Mouse (Mus musculus) adrenal gland, postnatal 36 days (tissue): Measurements from ENCODE around the gene Ankrd40. TPM values are rescaled to one million over a fixed set of nuclear protein-coding genes. Genes with fewer than 3 reads are reported as not detected.

Experiments
- DNase-seq, 2 experiments: peaks; one replicate each; pipeline ENCODE4 v3.0.0; 2021; ENCODE audit warnings: mixed read lengths in 1 of 2
- total RNA-seq, 2 experiments: library from RNA; stranded (reverse); gene quantifications; 2 replicates each; pipeline ENCODE4 v1.2.3; 2021

Gene Ankrd40
- total RNA-seq, 2 experiments from 2014 or later: 132 to 151 TPM

DNA sequence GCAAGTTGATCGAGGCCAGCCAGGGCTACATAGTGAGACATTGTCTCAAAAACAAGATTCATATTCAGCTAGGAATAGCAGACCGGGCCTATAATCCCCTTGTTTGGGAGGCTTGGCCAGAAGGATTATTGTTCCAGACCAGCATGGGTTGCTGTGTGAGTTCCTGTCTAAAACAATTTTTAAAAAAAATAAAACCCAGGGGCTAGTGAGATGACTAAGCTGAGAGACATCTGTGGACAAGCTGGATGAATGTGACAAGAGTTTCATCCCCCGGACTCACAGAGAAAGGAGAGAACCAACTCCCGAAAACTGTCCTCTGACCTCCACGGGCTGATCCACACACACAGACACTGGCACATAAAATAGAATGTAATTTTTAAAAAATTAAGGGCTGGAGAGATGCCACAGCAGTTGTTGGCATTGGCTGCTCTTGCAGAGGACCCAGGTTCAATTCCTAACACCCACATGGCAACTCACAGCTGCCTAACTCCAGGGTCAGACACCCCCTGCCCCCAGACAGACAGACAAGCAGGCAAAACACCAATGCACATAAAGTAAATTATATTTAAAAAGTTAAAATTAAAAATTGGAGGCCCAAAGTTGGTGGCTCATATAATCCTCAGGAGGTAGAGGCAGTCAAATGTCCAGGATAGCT, 4.4 kb upstream of the Ankrd40 start:
- DNase-seq: no peak

DNA sequence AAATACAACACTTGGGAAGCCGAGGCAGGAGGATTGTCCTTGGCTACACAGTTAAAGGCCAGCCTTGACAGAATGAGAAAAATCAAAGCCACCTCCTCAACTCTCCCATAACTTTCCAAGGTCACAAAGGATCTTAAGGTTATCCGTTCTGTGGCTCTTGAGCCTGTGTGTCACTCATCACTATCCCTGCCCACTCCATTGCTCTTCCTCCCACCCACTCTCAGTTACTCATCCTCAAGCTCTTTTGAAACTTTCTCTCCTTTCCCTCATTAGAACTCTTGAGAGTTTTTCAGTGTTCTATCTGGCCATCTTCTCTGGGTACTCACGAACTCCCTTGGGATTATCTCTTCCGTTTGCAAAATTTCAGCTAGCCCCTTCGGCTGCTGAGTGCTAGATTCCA, 3.2 kb upstream of the Ankrd40 start:
- no peak for DNase-seq

DNA sequence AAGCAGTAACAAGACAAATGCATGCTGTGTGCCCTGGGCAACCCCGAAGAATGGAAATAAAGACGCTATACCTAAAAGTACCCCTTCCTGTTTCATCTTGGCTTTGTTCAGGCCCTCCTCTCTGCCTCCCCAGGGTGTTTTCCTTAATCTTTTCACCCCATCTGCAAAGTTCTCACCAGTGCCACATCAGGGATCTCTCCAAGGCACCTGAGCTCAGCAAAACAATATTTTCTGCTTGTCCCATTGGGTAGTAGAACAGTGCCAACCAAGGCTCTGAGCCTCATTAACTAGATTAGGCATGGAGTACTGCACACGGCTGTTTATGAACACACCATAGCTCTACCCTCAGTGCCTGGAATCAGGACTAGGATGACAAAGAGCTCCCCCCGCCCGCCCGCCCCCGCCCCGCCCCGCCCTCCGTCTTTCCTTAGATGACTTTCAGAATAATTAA, 815 bp upstream of the Ankrd40 start:
- no peak for DNase-seq

GRCm38 (mm10) chr11:94328644-94329025, 834 bp downstream of the Ankrd40 start:
- no peak for DNase-seq

- DNase-seq: peak; percentile 59 to 63
Observed at GRCm38 (mm10) chr11:94329270-94329891, 1.6 kb downstream of the Ankrd40 start.

GRCm38 (mm10) chr11:94330211-94330610, 2.4 kb downstream of the Ankrd40 start:
- no peak for DNase-seq

- no peak for DNase-seq
Observed at GRCm38 (mm10) chr11:94332726-94333125, 4.9 kb downstream of the Ankrd40 start.

DNA sequence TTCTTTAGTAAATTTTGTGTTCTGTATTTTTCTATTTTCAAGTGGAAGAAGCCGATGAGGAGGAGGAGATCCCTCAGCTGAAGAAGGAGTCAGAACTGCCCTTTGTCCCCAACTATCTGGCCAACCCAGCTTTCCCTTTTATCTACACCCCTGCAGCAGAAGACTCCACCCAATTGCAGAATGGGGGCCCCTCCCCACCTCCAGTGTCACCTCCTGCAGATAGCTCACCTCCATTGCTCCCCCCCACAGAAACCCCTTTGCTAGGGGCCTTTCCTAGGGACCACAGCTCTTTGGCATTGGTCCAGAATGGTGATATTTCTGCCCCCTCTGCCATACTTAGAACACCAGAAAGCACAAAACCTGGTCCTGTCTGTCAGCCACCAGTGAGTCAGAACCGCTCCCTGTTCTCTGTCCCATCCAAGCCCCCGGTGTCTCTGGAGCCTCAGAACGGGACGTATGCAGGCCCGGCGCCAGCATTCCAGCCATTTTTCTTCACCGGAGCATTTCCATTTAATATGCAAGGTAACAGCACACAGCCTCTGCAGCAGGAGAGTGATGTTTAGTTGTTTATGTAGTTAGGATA, 6.7 kb downstream of the Ankrd40 start:
- no peak for DNase-seq

- DNase-seq: no peak
Observed at GRCm38 (mm10) chr11:94336551-94336950, 8.8 kb downstream of the Ankrd40 start.

DNA sequence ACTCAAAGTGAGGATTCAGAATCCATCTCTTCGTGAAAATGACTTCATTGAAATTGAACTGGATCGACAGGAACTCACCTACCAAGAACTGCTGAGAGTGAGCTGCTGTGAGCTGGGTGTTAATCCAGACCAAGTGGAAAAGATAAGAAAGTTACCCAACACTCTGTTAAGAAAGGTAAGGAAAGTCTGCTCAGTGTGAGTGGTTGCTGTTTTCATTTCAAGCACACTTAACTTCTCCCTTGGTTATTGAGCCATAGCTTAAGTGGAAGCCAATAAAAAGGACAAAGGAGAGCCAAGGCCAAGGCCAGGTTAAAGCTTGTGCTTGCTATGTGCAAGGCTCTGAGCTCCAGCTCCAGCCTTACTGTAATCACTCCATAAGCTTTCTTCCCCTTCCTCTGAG, 10.5 kb downstream of the Ankrd40 start:
- DNase-seq: peak in 1 of 2 experiments; percentile 36

GRCm38 (mm10) chr11:94339732-94340585, 12.2 kb downstream of the Ankrd40 start:
- peak; percentile 54 to 65 for DNase-seq

DNA sequence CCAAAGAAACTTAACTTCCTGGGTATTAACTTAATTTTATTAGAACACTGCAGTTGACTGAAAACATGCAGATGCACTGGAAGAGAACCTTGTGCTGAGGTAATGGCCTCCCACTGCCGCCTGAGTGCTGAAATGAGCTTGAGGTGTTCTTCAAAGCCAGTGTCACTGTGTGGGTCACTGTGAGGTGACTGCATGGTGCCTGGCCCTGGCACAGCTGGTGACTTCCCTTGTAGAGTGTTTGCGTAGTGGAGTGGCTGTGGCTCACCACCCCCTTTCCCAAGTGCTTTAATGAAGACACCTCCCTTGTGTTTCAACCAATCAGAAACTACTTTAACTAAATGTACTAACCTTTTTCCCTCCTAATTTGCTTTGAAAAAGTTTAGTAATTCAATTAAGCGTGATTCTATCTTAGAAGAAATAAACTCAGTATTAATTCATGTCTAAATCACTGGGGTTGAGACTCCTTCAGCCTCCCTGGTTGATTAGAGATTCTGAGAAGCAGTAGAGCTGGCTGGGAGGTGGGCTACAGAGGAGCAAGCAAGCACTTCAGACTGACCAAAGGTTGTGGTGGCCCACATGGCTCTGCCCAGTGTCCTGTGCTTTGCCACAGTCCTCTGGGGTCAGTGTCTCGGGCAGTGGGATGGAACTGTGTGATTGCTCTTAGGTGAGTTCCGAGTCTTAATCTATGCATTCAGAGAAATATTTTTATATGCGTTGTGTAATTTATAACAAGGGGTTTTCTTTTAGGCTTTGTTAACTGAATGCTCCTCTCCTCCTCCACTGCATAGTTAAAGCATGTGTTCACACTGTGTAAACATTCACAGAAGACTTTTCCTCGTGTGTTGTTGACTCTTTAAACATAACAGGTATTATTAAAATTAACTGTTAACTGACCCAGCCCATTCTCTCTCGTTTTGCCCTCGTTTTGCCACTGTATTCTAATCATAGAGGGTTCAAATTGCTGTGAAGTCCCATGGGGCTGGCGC, 13.4 kb downstream of the Ankrd40 start:
- no peak for DNase-seq

- DNase-seq: no peak
Observed at GRCm38 (mm10) chr11:94342114-94342905, 14.5 kb downstream of the Ankrd40 start.

- no peak for DNase-seq
Observed at GRCm38 (mm10) chr11:94343955-94344358, 16.2 kb downstream of the Ankrd40 start.

GRCm38 (mm10) chr11:94344470-94344869, 16.7 kb downstream of the Ankrd40 start:
- DNase-seq: no peak

DNA sequence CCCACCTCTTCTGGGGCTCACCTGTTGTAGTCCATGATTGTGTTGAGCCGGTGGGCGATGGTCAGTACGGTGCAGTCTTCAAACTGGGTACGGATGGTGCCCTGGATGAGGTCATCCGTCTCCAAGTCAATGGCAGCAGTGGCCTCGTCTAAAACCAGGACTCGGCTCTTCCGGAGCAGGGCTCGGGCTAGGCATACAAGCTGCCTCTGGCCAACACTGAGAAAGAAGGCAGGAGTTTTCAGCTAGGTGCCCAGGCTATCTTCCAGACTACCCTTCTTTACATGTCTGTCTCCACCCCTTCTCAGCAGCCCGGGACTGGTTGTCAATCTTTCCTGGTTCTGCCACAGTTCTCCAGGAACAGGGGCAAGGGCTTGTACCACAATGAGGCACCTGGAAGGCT, 18.1 kb downstream of the Ankrd40 start:
- peak in 1 of 2 experiments; percentile 25 for DNase-seq

- DNase-seq: peak; percentile 74 to 78
Observed at GRCm38 (mm10) chr11:94346611-94347010, 18.8 kb downstream of the Ankrd40 start.

DNA sequence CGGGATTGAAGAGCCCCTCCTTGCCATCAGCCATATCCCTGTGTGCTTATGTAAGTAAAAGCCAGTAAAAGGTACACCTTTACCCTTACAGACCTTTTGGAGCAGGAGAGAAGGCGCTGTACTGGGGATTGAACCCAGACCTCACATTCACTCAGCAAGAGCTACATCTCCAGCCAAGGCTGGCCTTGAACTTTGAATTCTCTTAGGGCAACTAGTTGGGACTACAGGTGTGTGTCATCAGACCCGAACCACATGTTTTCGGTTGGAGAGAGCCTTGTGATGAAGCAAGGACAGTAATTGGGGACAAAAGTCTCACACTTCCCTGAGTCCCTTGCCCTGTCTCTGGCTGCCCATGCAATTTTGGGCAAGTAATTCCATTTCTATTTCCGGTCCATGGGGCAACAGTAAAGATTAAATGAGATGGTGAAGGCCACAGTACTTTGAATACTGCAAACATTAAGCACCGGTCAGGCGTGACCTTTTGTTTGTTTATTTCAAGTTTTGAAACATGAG, 19.3 kb downstream of the Ankrd40 start:
- DNase-seq: peak in 1 of 2 experiments; percentile 47

DNA sequence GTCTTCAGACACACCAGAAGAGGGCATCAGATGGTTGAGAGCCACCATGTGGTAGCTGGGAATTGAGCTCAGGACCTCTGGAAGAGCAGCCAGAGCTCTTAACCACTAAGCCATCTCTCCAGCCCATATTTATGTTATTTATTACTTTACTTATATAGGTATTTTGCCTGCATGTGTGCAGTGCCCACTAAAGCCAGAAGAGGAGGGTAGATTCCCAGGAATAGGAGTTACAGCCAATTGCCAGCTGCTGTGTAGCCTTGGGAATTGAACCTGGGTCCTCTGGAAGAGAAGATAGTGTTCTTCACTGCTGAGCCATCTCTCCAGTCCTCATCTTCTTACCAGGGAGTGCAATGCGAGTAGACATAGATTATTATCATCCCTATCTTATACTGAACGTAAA, 22.0 kb downstream of the Ankrd40 start:
- no peak for DNase-seq

DNA sequence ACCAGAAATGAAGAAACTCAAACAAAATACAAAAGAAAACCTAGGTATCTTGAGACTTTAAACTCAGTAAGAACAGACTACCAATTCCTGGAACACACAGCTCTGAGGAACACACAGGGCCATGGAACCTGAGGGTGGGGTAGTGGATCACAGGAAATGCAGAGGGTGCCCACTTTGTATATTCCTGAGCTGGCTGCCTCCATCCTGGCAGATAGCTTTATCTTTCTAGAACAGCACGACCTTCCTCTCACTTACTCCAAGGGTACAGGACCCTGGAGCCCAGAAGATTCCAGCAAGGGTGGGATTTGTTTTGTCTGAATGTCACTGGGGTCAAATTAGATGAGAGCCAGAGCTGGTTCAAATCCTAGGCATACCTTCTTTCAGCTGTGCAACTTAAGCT, 22.5 kb downstream of the Ankrd40 start:
- no peak for DNase-seq
